Mouse (Mus musculus): ENCODE results near the gene Lrguk. TPM values are rescaled to one million over a fixed set of nuclear protein-coding genes. Genes with fewer than 3 reads are reported as not detected.

Gene Lrguk
- polyA plus RNA-seq, 1 experiment: 0.43 TPM

DNA sequence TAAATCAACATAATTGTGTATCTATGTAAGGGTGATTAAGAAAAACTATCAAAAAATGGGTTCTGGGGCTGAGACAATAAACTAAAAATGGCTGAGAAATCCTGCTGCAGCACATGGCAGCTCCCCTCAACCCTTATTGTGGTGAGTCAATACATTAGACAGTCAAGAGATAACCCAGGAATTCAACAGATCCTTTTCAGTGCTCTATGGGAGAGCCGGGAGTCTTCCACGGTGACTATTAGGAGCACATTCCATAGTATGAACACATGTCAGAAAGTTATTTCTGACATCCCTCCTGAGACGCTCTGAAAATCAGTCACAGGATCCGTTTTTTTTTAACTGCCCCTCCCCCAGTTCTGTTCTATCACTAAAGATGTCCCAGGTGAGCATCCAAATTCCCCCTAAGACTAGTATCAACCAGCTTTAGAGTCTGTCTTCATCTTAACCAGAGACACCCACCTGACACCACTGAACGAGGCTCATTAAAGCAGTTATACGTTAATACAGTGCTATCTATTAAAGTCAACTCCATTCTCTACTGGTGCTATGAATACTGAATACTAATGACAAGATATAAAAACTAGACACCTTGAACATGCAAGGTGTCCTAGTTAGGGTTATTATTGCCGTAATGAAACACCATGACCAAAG is 141.7 kb downstream of the Lrguk start:
- Histone ChIP-seq H3K27ac (ENCODE audit: insufficient read depth, low read length) (no peak overlapping the region), H3K4me1 (ENCODE audit: control insufficient read depth, insufficient read depth, low read length) (peaks cover 4% of the 10 kb centered on the region; the same call in 1 of the 2 replicates), H3K4me3 (replicated peaks; ENCODE audit: insufficient read depth, low read depth, low read length) (no peak overlapping the region), H3K27me3 (ENCODE audit: control insufficient read depth, insufficient read depth, low read length) (no peaks in the 10 kb centered on the region)
- 76% methylated on average over 7 of the region's 7 CpGs for WGBS
- TF ChIP-seq CTCF (IDR thresholded peaks at IDR 0.05; ENCODE audit: borderline replicate concordance, insufficient read depth, low read depth, low read length) (no peak), POLR2A (IDR thresholded peaks at IDR 0.05; ENCODE audit: borderline replicate concordance, insufficient read depth, low read length) (no peak)
- no peak for DNase-seq

DNA sequence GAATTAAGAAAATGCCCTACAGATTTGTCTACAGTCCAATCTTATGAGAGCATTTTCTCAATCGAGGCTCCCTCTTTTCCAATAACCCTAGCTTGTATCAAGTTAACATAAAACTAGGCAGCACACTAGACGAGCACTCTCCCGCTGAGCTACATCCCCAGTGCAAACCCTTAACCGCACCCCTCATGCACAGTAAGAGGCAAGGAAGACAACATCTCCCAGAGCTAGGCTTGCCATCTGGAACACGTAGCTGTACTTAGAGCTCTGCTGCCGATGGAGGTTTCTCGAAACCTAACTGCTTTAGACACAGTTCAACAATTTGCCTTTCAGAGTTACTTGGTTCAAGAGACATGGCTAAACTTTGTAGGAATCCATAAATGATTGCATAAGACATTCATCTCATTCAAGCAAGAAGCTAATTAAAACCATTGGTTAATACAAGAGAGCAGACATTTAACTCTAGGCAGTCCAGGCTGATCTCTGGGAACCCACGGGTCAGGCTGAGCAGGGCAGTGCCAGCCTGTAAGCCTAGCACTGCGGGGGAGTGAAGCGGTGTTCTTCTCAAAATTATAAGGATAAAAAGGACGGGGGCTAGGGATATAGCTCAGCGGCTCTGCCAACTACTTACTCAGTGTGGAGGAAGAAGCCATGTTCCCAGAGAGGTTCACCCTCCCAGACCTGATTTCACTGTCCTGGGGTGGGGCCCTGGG is 142.7 kb downstream of the Lrguk start:
- H3K27ac ChIP-seq (ENCODE audit: insufficient read depth, low read length): no peak overlapping the region
- TF ChIP-seq CTCF (IDR thresholded peaks at IDR 0.05; ENCODE audit: borderline replicate concordance, insufficient read depth, low read depth, low read length): no peak
- TF ChIP-seq POLR2A (IDR thresholded peaks at IDR 0.05; ENCODE audit: borderline replicate concordance, insufficient read depth, low read length): no peak
- WGBS: 84% methylated on average over 12 of the region's 12 CpGs
- H3K4me3 ChIP-seq (replicated peaks; ENCODE audit: insufficient read depth, low read depth, low read length): no peak overlapping the region
- H3K4me1 ChIP-seq (ENCODE audit: control insufficient read depth, insufficient read depth, low read length): peaks cover 6% of the 10 kb centered on the region; the same call in 1 of the 2 replicates
- H3K27me3 ChIP-seq (ENCODE audit: control insufficient read depth, insufficient read depth, low read length): no peaks in the 10 kb centered on the region
- DNase-seq: no peak

GRCm38 (mm10) chr6:34173251-34173650 is 144.0 kb downstream of the Lrguk start:
- no peak for DNase-seq
- no peaks in the 10 kb centered on the region for H3K27me3 ChIP-seq (ENCODE audit: control insufficient read depth, insufficient read depth, low read length)
- no peak overlapping the region for H3K27ac ChIP-seq (ENCODE audit: insufficient read depth, low read length)
- peaks cover 6% of the 10 kb centered on the region; the same call in 1 of the 2 replicates for H3K4me1 ChIP-seq (ENCODE audit: control insufficient read depth, insufficient read depth, low read length)
- TF ChIP-seq CTCF (IDR thresholded peaks at IDR 0.05; ENCODE audit: borderline replicate concordance, insufficient read depth, low read depth, low read length) (no peak), POLR2A (IDR thresholded peaks at IDR 0.05; ENCODE audit: borderline replicate concordance, insufficient read depth, low read length) (no peak)
- 62% methylated on average over 12 of the region's 12 CpGs for WGBS
- no peak overlapping the region for H3K4me3 ChIP-seq (replicated peaks; ENCODE audit: insufficient read depth, low read depth, low read length)

DNA sequence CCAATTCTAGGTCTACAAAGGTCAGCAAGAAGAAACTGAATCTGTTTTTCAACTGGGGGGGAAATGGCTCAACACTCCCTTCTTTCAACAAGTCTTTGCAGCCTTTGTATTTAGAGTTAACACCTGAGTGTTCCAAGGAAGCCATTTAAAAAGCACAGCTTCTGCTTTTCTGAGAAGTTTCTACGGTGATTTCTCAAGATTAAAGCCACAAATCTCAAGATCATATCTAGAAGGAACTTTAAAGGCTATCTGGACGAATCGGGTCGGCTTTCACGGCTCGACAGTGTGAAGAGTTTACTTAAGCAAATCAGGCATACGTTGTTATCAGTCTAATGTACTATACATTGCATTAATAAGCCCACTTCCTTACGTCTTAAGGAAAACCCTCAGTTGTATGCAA is 145.5 kb downstream of the Lrguk start:
- DNase-seq: no peak
- Histone ChIP-seq H3K4me3 (replicated peaks; ENCODE audit: insufficient read depth, low read depth, low read length) (no peak overlapping the region), H3K4me1 (ENCODE audit: control insufficient read depth, insufficient read depth, low read length) (peaks cover 6% of the 10 kb centered on the region; the same call in 1 of the 2 replicates), H3K27ac (ENCODE audit: insufficient read depth, low read length) (no peak overlapping the region), H3K27me3 (ENCODE audit: control insufficient read depth, insufficient read depth, low read length) (no peaks in the 10 kb centered on the region)
- TF ChIP-seq POLR2A (IDR thresholded peaks at IDR 0.05; ENCODE audit: borderline replicate concordance, insufficient read depth, low read length) (no peak), CTCF (IDR thresholded peaks at IDR 0.05; ENCODE audit: borderline replicate concordance, insufficient read depth, low read depth, low read length) (no peak)
- 91% methylated on average over 8 of the region's 8 CpGs for WGBS

DNA sequence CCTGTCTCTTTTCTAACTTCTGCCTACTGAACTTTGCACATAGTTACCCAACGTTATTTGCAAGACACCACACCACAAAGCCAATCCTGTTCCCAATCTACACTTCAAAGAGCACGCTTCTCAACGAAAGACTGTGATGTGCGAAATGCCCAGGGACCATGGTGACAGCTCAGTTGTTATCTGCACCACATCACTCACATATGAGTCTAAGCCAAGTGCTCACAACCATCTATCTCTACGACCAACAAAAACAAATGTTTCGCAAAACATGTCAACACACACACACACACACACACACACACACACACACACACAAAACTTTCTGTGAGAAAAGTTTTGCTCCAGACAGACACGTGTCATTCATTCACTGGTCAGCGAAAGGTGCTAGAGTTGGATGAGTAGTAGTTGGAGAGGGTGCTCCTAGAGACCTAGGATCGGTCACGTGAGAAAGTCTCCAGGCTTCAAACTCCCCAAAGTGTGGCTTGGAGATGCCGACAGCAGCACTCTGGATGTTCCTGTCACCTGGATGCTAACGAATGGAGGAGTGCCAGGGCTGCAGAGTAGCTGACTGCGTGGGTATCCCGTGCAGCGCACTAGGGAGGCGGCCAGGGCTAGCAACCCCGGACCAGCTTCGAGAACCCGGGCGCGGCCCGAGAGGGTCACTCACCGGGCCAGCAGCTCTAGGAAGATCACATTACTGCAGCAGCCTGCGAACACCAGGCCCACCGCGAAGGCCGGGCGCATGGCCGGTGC is 147.0 kb downstream of the Lrguk start:
- Histone ChIP-seq H3K27me3 (ENCODE audit: control insufficient read depth, insufficient read depth, low read length) (no peaks in the 10 kb centered on the region), H3K4me1 (ENCODE audit: control insufficient read depth, insufficient read depth, low read length) (peaks cover 6% of the 10 kb centered on the region; the same call in 1 of the 2 replicates), H3K4me3 (replicated peaks; ENCODE audit: insufficient read depth, low read depth, low read length) (peak overlapping the region; percentile 78), H3K27ac (ENCODE audit: insufficient read depth, low read length) (peak overlapping the region; percentile 12; the same call in 1 of the 2 replicates)
- TF ChIP-seq POLR2A (IDR thresholded peaks at IDR 0.05; ENCODE audit: borderline replicate concordance, insufficient read depth, low read length) (no peak), CTCF (IDR thresholded peaks at IDR 0.05; ENCODE audit: borderline replicate concordance, insufficient read depth, low read depth, low read length) (no peak)
- no peak for DNase-seq
- WGBS: 1% methylated on average over 29 of the region's 29 CpGs

GRCm38 (mm10) chr6:34176864-34177247 is 147.6 kb downstream of the Lrguk start, which contains the start of gene Slc35b4:
Gene Slc35b4 (minus strand): TSS chr6:34177111.
- DNase-seq: peak; percentile 91 to 96
- peak within 1 kb of the TSS; percentile 12; the same call in 1 of the 2 replicates for H3K27ac ChIP-seq (ENCODE audit: insufficient read depth, low read length)
- TF ChIP-seq POLR2A (IDR thresholded peaks at IDR 0.05; ENCODE audit: borderline replicate concordance, insufficient read depth, low read length) (peak; percentile 52; the same call in 1 of the 2 replicates), CTCF (IDR thresholded peaks at IDR 0.05; ENCODE audit: borderline replicate concordance, insufficient read depth, low read depth, low read length) (no peak)
- no peaks in the 10 kb centered on the region for H3K27me3 ChIP-seq (ENCODE audit: control insufficient read depth, insufficient read depth, low read length)
- H3K4me3 ChIP-seq (replicated peaks; ENCODE audit: insufficient read depth, low read depth, low read length): peak within 1 kb of the TSS; percentile 78
- WGBS: under 1% methylated on average over 29 of the region's 29 CpGs
- peaks cover 6% of the 10 kb centered on the region; the same call in 1 of the 2 replicates for H3K4me1 ChIP-seq (ENCODE audit: control insufficient read depth, insufficient read depth, low read length)

DNA sequence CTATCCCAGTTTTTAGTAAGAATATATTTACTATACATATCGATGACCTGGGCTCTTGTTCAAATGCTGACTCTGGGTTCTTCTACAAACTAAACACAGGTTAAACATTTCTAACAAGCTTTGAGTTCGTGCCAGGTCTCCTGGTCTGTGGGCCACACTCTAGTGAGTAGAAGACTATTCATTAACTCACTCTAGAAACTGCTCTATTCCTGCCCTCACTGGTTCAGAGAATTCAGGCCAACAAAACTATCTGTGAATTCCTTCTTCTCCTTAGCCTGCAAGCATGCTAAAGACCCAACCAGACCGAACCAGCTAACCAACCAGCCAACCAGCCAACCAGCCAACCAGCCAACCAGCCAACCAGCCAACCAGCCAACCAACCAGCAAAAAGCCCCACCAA is 149.8 kb downstream of the Lrguk start:
- Histone ChIP-seq H3K27ac (ENCODE audit: insufficient read depth, low read length) (no peak overlapping the region), H3K27me3 (ENCODE audit: control insufficient read depth, insufficient read depth, low read length) (no peaks in the 10 kb centered on the region), H3K4me3 (replicated peaks; ENCODE audit: insufficient read depth, low read depth, low read length) (no peak overlapping the region), H3K4me1 (ENCODE audit: control insufficient read depth, insufficient read depth, low read length) (peaks cover 3% of the 10 kb centered on the region; the same call in 1 of the 2 replicates)
- no peak for DNase-seq
- TF ChIP-seq POLR2A (IDR thresholded peaks at IDR 0.05; ENCODE audit: borderline replicate concordance, insufficient read depth, low read length): no peak
- TF ChIP-seq CTCF (IDR thresholded peaks at IDR 0.05; ENCODE audit: borderline replicate concordance, insufficient read depth, low read depth, low read length): no peak
- 81% methylated on average over 3 of the region's 3 CpGs for WGBS
